Mouse (Mus musculus) brain, embryonic 14.5 days (tissue): ENCODE results near the gene Gclm. TPM values are rescaled to one million over a fixed set of nuclear protein-coding genes. Genes with fewer than 3 reads are reported as not detected.
A peak's percentile ranks its signal among the peaks of the same experiment; 100 is the strongest.
"Not testable (repeated sequence)": the region's sequence is repeated elsewhere in the genome, so short reads cannot be mapped to it uniquely, and the experiment has no call there.

Experiments used
- DNase-seq: peaks from one replicate; pipeline ENCODE4 v3.0.0-alpha.2; 2011; ENCODE audit warnings: low read depth
- CTCF ChIP-seq: fragments of 200-500 bp; IDR thresholded peaks from 2 replicates; pipeline ENCODE4 v1.5.1; 2012; ENCODE audit warnings: inconsistent platforms, mild to moderate bottlenecking, moderate library complexity, borderline replicate concordance; ENCODE audit not compliant: insufficient read depth, insufficient read length; ENCODE audit errors: extremely low read depth
- POLR2A ChIP-seq: fragments of 200-500 bp; IDR thresholded peaks from 2 replicates; pipeline ENCODE4 v1.6.1; 2012; ENCODE audit warnings: mild to moderate bottlenecking, inconsistent platforms, borderline replicate concordance; ENCODE audit not compliant: poor library complexity, insufficient read depth, insufficient read length, severe bottlenecking; ENCODE audit errors: extremely low read depth
- polyA plus RNA-seq: library from polyadenylated mRNA; depleted of rRNA; stranded (reverse); fragments of >200 nt; gene quantifications from 2 replicates; pipeline ENCODE4 v1.2.3, GENCODE M21; 2012

The Gclm gene
- polyA plus RNA-seq, 1 experiment = 27.7 TPM

DNA sequence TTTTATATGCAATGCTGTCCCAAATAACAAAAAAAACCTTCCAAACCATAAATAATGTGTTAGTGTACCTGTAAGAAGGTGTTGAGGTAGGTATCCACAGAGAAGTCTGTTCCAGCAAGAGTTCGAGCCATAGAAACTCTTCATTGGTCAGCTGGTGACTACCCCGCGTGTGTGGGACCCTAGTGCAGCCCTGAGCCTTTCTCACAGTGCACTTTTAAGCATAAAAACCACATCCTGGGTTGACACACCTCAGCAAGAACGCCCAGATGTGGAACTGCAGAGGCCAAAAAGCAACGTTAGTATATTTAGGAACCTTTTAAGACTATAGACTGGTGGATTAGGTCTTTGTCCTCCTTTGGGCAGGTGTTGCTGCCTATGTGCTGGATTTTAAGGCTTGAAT, 41.8 kb downstream of the Gclm start:
- DNase-seq = no peak
- no peak for TF ChIP-seq CTCF
- no peak for TF ChIP-seq POLR2A

DNA sequence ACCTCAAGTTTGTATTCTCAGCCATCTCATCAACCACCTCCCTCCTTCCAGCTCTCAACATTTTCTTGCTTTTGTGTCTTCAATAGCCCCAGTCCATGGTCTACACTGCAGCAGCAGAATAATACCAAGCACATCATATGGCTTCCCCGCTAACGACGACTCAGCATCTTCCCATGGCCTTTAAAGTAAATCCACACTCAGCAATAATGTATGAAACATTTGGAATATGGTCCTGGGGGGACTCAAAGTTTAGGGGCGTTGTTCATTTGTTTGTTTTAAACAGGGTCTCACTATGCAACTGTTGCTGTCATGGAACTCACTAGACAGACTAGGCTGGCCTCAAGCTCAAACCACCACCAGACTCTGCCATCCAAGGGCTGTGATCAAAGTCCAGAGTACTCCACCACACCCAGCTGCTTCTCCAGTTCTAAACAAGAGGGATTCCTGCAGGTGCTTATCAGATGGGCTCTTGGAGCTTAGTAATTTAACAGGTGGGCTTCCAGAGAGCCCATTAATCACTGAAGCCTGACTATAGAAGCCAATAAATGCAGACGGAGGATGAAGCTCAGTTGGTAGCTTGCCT, 43.3 kb downstream of the Gclm start:
- TF ChIP-seq CTCF = no peak
- no peak for TF ChIP-seq POLR2A
- no peak for DNase-seq

DNA sequence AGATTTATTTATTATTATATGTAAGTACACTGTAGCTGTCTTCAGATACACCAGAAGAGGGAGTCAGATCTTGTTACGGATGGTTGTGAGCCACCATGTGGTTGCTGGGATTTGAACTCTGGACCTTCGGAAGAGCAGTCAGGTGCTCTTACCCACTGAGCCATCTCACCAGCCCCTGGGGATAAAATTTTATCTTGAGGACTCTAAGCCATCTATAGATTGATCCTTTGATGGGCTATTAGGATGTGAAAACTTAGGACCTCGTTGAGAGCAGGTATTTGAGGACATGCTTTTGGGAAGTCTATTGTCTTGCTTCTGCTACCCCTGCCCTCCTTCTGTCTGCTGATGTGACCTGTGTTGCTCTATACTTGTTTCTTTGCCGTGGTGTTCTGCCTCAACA, 44.0 kb downstream of the Gclm start:
- not testable (repeated sequence) for DNase-seq

DNA sequence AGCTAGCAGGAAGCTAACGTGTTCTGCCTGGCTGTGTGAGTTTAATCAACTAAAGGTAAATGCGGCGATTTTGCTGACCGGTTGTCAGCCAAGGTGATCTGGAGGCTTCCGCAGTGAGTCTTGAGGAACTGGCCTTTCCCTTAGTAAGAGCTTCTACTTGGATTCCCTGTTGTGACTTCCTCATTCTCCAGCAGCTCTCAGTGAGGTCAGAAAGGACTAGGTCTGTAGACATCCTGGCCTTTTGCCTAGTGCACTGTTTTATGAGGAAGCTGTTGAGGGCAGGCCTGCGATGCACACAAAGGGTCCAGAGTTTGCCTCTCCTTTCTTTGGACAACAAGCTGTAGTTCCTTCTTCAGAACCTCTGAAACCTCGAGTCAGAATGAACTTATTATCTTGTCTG, 45.3 kb downstream of the Gclm start:
- TF ChIP-seq CTCF (no peak), POLR2A (no peak)
- no peak for DNase-seq

DNA sequence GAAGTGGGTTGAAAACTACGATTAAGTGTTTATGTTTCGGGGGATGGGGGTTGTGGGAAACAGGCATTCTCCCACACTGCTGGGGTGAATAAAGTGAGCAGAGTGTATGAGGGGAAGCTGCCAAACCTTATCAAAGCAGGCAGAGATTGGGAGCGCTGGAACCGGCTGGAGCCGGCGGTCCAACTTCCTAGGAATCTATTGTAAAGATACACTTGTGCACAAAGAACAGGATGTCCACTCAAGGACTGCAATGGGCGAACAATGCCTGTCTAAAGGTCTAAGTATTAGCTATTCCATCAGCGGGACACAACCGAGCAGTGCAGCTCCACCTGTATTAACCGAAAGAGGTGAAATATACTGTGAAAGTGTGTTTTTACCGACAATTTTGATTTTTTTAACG, 46.5 kb downstream of the Gclm start:
- DNase-seq = peak; percentile 45
- TF ChIP-seq CTCF (no peak), POLR2A (no peak)

DNA sequence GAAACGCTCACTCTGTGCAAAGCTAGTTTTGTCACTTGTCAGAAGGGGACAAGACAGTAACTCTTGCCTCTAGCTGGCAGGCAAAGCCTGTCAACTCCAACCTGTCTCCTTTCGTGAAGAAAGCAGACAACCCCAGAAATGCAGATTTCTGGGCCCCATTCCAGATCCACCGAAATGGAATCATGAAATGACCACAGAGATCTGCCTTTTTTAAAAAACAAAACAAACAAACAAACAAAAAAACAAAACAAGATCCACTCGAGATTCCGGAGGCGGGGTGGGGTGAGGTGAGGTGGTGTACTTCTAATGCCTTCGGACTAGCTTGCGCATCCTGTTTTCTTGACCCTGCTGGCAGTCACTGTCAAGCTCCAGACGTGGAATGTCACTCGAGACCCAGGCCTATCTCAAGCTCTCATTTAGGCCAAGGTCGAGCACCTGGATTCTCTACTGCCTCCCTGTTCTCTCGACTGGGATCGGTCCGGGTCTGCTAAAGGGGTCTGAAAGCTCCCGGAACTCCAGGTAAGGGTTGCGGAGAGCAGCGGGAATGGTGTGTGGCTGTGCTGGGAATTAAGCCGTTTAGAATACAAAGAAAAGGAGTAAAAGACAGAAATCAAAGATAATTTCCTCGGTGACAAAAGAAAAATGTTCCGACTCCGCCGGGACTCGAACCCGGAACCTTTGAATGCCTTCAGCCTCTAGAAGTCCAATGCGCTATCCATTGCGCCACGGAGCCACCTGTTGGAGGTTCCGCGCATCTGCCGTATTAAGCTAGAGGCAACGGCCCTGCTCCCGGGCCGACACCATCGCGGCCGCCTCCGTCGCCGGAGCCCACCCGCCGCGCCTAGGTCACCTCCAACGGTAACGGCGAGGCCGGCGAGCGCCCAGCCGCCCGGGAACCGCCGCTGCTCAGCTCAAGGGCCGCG, 47.2 kb downstream of the Gclm start:
- TF ChIP-seq CTCF = peak; percentile 15; the same call in 1 of the 2 replicates
- 0 out of 2 replicates have a peak, but pooled peaks have one; percentile 15 for TF ChIP-seq POLR2A
- DNase-seq = peak; percentile 94

DNA sequence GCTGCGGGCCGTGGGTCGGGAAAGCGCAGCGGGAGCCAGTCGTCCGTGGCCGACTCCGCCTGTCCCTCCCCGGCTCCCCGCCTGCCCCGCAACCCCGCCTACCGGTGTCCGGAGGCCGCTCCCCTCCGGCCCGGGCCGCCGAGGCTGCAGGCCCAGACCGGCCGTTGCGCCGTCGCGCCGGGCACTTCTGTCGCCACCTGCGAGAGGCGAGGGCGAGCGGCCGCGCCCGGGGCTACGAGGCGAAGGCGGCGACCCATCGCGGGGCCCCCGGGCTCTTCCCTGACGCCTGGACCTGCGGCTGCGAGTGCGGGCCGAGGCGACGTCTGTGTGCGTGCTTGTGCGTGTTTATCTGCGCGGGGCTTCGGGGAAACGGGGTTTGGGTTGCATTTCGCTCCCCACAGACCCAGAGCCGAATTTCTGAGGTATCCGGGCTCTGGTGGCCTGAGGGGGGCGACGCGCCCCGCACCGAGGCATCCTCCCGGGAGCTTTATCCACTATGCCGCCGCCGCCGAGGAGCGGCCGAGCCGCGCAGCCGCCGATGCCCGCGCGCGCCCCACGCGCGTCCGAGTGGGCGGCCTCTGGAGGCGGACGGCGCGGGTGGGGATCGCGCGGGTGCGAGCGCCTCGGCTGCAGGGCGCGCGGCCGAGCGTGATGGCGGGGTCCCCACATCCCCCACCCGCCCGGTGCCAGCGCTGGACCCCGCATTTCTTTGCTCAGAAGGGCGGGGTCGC, 48.0 kb downstream of the Gclm start:
- TF ChIP-seq CTCF = no peak
- peak; percentile 66; the same call in 1 of the 2 replicates for TF ChIP-seq POLR2A
- DNase-seq = peak; percentile 79

DNA sequence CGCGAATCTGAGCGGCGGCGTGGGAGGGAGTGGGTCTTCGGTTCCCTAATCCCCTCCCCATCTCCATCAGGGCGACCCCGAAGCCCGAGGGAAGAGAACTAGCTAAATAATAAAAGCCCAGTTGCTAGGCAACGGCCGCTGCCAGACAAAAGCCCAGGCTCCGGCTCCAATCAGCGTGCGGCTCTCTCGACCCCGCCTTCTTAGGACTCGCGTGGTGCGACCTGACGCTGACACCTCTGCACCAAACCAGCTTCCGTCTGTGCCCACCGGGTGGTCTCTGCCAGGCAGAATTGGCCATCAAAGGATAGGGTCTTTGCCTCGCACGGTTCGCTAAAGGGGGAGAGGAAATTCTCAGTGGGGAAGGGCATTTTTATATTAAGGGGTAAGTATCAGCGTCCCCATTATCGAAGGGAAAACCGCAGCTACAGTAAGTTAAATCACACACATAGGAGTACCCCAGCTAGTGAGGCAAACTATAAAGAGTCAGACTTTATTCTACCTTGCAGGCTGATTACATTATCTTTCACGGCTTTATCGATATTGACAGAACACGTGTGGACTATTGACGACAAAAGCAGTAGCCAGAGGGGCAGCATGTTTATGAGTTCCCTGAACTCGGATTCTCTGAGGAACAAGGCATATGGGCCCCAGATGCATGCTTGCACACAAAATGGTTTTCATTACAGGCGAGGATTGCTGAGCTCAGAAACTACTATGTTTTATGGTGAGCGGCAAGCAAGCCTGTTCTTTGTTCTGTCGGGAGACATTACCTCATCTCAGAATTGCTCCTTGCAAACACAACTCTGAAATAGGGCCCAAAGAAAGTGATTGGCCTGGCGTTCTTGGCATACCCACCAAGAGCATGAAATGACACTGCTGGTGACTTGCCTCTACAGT, 48.8 kb downstream of the Gclm start, which contains the start of gene Bcar3:
TSS of gene Bcar3 (plus strand) at position 183 of the 897 bp plus-strand sequence.
- peak; percentile 99 for DNase-seq
- TF ChIP-seq CTCF = no peak
- TF ChIP-seq POLR2A = no peak

DNA sequence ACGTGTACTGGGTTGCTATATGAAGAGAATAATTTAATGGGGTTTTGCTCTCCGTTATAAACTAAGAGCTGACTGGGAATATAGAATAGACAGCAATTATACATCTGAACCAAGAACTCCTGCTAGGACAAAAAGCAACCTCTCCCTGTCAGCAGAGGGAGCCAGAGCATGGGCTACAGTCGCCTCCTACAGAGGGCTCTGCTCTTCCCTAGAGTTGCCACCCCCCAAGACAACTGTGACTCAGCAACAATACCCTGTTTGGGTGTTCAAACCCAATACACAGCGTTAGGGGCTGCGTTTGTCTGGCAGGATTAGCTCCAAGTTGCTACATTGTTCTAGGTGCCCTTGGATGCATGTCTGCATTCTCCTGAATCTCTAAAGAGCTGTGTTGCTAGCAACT, 50.2 kb downstream of the Gclm start:
- peak; percentile 82 for DNase-seq
- TF ChIP-seq POLR2A = no peak
- TF ChIP-seq CTCF = peak; percentile 71

DNA sequence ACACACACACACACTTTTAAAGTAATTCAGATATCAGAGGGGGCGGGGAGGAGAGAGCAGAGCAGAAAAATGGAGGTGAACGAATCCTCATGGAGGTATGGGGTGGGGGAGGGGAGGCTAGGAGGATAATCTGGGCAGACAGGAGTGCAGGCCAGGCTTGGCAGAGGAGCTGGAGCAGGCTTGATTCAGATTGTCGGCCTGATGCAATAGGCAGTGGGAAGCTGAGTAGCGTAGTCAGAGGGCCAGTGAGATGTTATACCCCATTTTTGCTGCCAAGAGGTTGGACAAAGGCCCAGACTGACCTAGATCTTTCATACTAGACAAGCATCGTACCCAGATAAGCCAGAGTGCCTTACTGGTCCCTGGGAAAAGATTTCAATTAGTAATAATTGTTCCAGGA, 51.6 kb downstream of the Gclm start:
- TF ChIP-seq CTCF (no peak), POLR2A (no peak)
- DNase-seq = peak; percentile 60
